Mouse (Mus musculus) cerebellum, adult 2 months (tissue): ENCODE measurements at regions not wholly inside any gene's neighbourhood (a gene's known extent, or its start where the extent isn't known, plus 50 kb on each side); places are given as distances from the start of the nearest gene placed in this dataset.

Source experiments
- DNase-seq, 2 experiments: peaks; one replicate each; pipeline ENCODE4 v3.0.0; 2021
- H3K27ac ChIP-seq: fragments of 200-500 bp; 2 replicates; pipeline ENCODE4 v1.5.1; 2012; ENCODE audit warnings: low read length, control low read depth, inconsistent platforms; ENCODE audit not compliant: insufficient read depth
- H3K27me3 ChIP-seq: fragments of 200-500 bp; 2 replicates; pipeline ENCODE4 v1.6.1; 2012; ENCODE audit warnings: inconsistent platforms, mild to moderate bottlenecking, low read length, moderate library complexity; ENCODE audit not compliant: control insufficient read depth, insufficient read depth
- H3K4me1 ChIP-seq: fragments of 200-500 bp; 2 replicates; pipeline ENCODE4 v1.6.1; 2011; ENCODE audit warnings: low read length; ENCODE audit not compliant: control insufficient read depth, insufficient read depth
- H3K4me3 ChIP-seq: fragments of 200-500 bp; replicated peaks from 2 replicates; pipeline ENCODE3; 2011; ENCODE audit warnings: mild to moderate bottlenecking, low read depth, low read length, control low read depth; ENCODE audit not compliant: insufficient read depth
- CTCF ChIP-seq: fragments of 200-500 bp; IDR thresholded peaks from 2 replicates; pipeline ENCODE4 v1.5.1; 2011; ENCODE audit warnings: low read depth, mild to moderate bottlenecking, control low read depth, low read length, moderate library complexity, borderline replicate concordance; ENCODE audit not compliant: insufficient read depth
- POLR2A ChIP-seq: fragments of 200-500 bp; IDR thresholded peaks from 2 replicates; pipeline ENCODE4 v1.6.1; 2011; ENCODE audit warnings: low read length, control low read depth, borderline replicate concordance; ENCODE audit not compliant: insufficient read depth
- WGBS: fragments of 180-500 bp; shearing (Covaris S2); methylation state at CpG from one replicate; pipeline ENCODE4 v1.1.7; 2018; 5-methylcytosine and 5-hydroxymethylcytosine counted together

GRCm38 (mm10) chr13:83732283-83733121 is 228.7 kb downstream of the Mef2c start:
- H3K27ac ChIP-seq = peak overlapping the region; percentile 100
- H3K27me3 ChIP-seq = no peaks in the 10 kb centered on the region
- H3K4me1 ChIP-seq = peaks cover 2% of the 10 kb centered on the region; the same call in 1 of the 2 replicates
- peak; percentile 75 to 77 for DNase-seq
- WGBS = under 1% methylated on average over 31 of the region's 31 CpGs
- H3K4me3 ChIP-seq = peak overlapping the region; percentile 78
- TF ChIP-seq POLR2A (peak; percentile 37; the same call in 1 of the 2 replicates), CTCF (no peak)

GRCm38 (mm10) chr13:83733231-83733990 is 229.6 kb downstream of the Mef2c start:
- WGBS = under 1% methylated on average over 24 of the region's 24 CpGs
- peak; percentile 52 to 67 for DNase-seq
- Histone ChIP-seq H3K4me1 (peaks cover 2% of the 10 kb centered on the region; the same call in 1 of the 2 replicates), H3K4me3 (peak overlapping the region; percentile 78), H3K27ac (peak overlapping the region; percentile 100), H3K27me3 (no peaks in the 10 kb centered on the region)
- no peak for TF ChIP-seq POLR2A
- TF ChIP-seq CTCF = no peak

GRCm38 (mm10) chr13:83733991-83734610 is 230.3 kb downstream of the Mef2c start:
- WGBS = 0% methylated on average over 1 of the region's 1 CpGs
- H3K4me1 ChIP-seq = peaks cover 2% of the 10 kb centered on the region; the same call in 1 of the 2 replicates
- no peaks in the 10 kb centered on the region for H3K27me3 ChIP-seq
- peak overlapping the region; percentile 100; the same call in 1 of the 2 replicates for H3K27ac ChIP-seq
- TF ChIP-seq POLR2A (no peak), CTCF (no peak)
- H3K4me3 ChIP-seq = peak overlapping the region; percentile 78
- DNase-seq = no peak

GRCm38 (mm10) chr13:83734656-83735055 is 230.8 kb downstream of the Mef2c start:
- H3K27ac ChIP-seq = no peak overlapping the region
- 5% methylated on average over 1 of the region's 1 CpGs for WGBS
- H3K4me1 ChIP-seq = peaks cover 2% of the 10 kb centered on the region; the same call in 1 of the 2 replicates
- TF ChIP-seq POLR2A (no peak), CTCF (no peak)
- no peak for DNase-seq
- H3K27me3 ChIP-seq = no peaks in the 10 kb centered on the region
- H3K4me3 ChIP-seq = peak overlapping the region; percentile 23

GRCm38 (mm10) chr13:83735101-83735500 is 231.3 kb downstream of the Mef2c start:
- Histone ChIP-seq H3K27ac (no peak overlapping the region), H3K4me3 (no peak overlapping the region), H3K27me3 (no peaks in the 10 kb centered on the region), H3K4me1 (peaks cover 2% of the 10 kb centered on the region; the same call in 1 of the 2 replicates)
- TF ChIP-seq POLR2A (no peak), CTCF (no peak)
- no peak for DNase-seq
- 4% methylated on average over 1 of the region's 1 CpGs for WGBS

GRCm38 (mm10) chr13:83735631-83736475 is 232.0 kb downstream of the Mef2c start:
- DNase-seq = peak; percentile 27 to 69
- Histone ChIP-seq H3K27ac (no peak overlapping the region), H3K4me1 (peaks cover 2% of the 10 kb centered on the region; the same call in 1 of the 2 replicates), H3K4me3 (peak overlapping the region; percentile 44), H3K27me3 (no peaks in the 10 kb centered on the region)
- TF ChIP-seq POLR2A = no peak
- WGBS = 3% methylated on average over 10 of the region's 10 CpGs
